Mouse (Mus musculus) brain, embryonic 14.5 days (tissue): ENCODE measurements at regions not wholly inside any gene's neighbourhood (a gene's known extent, or its start where the extent isn't known, plus 50 kb on each side); places are given as distances from the start of the nearest gene placed in this dataset.

ENCODE experiments used
- DNase-seq: peaks from one replicate; pipeline ENCODE4 v3.0.0-alpha.2; 2011; ENCODE audit warnings: low read depth
- CTCF ChIP-seq: fragments of 200-500 bp; IDR thresholded peaks from 2 replicates; pipeline ENCODE4 v1.5.1; 2012; ENCODE audit warnings: inconsistent platforms, mild to moderate bottlenecking, moderate library complexity, borderline replicate concordance; ENCODE audit not compliant: insufficient read depth, insufficient read length; ENCODE audit errors: extremely low read depth
- POLR2A ChIP-seq: fragments of 200-500 bp; IDR thresholded peaks from 2 replicates; pipeline ENCODE4 v1.6.1; 2012; ENCODE audit warnings: mild to moderate bottlenecking, inconsistent platforms, borderline replicate concordance; ENCODE audit not compliant: poor library complexity, insufficient read depth, insufficient read length, severe bottlenecking; ENCODE audit errors: extremely low read depth

GRCm38 (mm10) chrX:96876239-96876638, 163.0 kb downstream of the Gpr165 start:
- TF ChIP-seq POLR2A (no peak), CTCF (no peak)
- DNase-seq: peak; percentile 22

GRCm38 (mm10) chrX:96878721-96879120, 165.5 kb downstream of the Gpr165 start:
- TF ChIP-seq POLR2A: no peak
- peak; percentile 41; the same call in 1 of the 2 replicates for TF ChIP-seq CTCF
- DNase-seq: peak; percentile 73

- no peak for DNase-seq
- no peak for TF ChIP-seq CTCF
Observed at GRCm38 (mm10) chrX:96879154-96879553, 165.9 kb downstream of the Gpr165 start.

GRCm38 (mm10) chrX:96900636-96901035, 171.8 kb upstream of the Pgr15l start:
- TF ChIP-seq CTCF: no peak
- peak; percentile 59 for DNase-seq
